Mouse (Mus musculus) urinary bladder, adult 2 months (tissue): ENCODE results near the gene Myoc. TPM values are rescaled to one million over a fixed set of nuclear protein-coding genes. Genes with fewer than 3 reads are reported as not detected.

Source experiments
- DNase-seq: peaks from one replicate; pipeline ENCODE4 v3.0.0; 2022; ENCODE audit warnings: low spot score
- polyA plus RNA-seq: library from polyadenylated mRNA; depleted of rRNA; stranded (reverse); fragments of >200 nt; gene quantifications from 2 replicates; pipeline ENCODE4 v1.2.3, GENCODE M21; 2012; rRNA removed

The Myoc gene
- polyA plus RNA-seq, 1 experiment = 16.3 TPM

GRCm38 (mm10) chr1:162648416-162648815 is 9.5 kb downstream of the Myoc start:
- no peak for DNase-seq

- no peak for DNase-seq
Observed at GRCm38 (mm10) chr1:162658119-162658518, 19.2 kb downstream of the Myoc start, which contains the start of gene Myocos. Gene Myocos, minus strand, starts transcription at chr1:162658219.

GRCm38 (mm10) chr1:162660276-162660860 is 21.4 kb downstream of the Myoc start:
- DNase-seq = no peak

- no peak for DNase-seq
Observed at GRCm38 (mm10) chr1:162664826-162665475, 26.0 kb downstream of the Myoc start.

GRCm38 (mm10) chr1:162665486-162666174 is 26.7 kb downstream of the Myoc start:
- no peak for DNase-seq

- no peak for DNase-seq
Observed at GRCm38 (mm10) chr1:162693721-162694120, 54.8 kb downstream of the Myoc start.

GRCm38 (mm10) chr1:162697866-162698265 is 58.9 kb downstream of the Myoc start:
- DNase-seq = no peak

Other genes starting within 250 kb of the Myoc start
- 4.2 and 5.2 TPM in 2 replicates for gene Dnm3, start 161.1 kb upstream of the Myoc start, polyA plus RNA-seq
- gene Mettl13, start 90.6 kb upstream of the Myoc start, polyA plus RNA-seq = 7.7 and 8.1 TPM in 2 replicates
- gene Vamp4, start 68.6 kb upstream of the Myoc start, polyA plus RNA-seq = 31.9 and 33.5 TPM in 2 replicates
- gene Myocos, start 19.1 kb downstream of the Myoc start, polyA plus RNA-seq = not detected in 2 replicates
- gene Prrc2c, start 101.4 kb downstream of the Myoc start, polyA plus RNA-seq = 21.9 and 40.6 TPM in 2 replicates
- gene Fmo4, start 174.8 kb downstream of the Myoc start, polyA plus RNA-seq = 1.2 and 1.7 TPM in 2 replicates
- gene Fmo1, start 227.5 kb downstream of the Myoc start, polyA plus RNA-seq = 120 and 150 TPM in 2 replicates